Mouse (Mus musculus) skeletal muscle tissue, postnatal 0 days (tissue): Measurements from ENCODE around the gene Olfr1487. TPM values are rescaled to one million over a fixed set of nuclear protein-coding genes. Genes with fewer than 3 reads are reported as not detected.

Experiments used
- microRNA-seq, 2 experiments: library from miRNA; unstranded; fragments of <30 nt; microRNA quantifications; one replicate each; pipeline ENCODE4; 2016
- polyA plus RNA-seq: library from polyadenylated mRNA; unstranded; fragments of >200 nt; fragmentation: Nextera tagmentation; extraction: Ambion mirVana; gene quantifications from 2 replicates; pipeline ENCODE4 v1.2.1, GENCODE M21; 2015

Gene Olfr1487
- not detected in 2 replicates for polyA plus RNA-seq

GRCm38 (mm10) chr19:13617075-13617474, at the start of gene Olfr1487:
TSS of gene Olfr1487 (plus strand) at chr19:13617375.

GRCm38 (mm10) chr19:13583211-13583610, 34.0 kb upstream of the Olfr1487 start, which contains the start of gene Olfr1484:
TSS of gene Olfr1484 (plus strand) at chr19:13583511.

DNA sequence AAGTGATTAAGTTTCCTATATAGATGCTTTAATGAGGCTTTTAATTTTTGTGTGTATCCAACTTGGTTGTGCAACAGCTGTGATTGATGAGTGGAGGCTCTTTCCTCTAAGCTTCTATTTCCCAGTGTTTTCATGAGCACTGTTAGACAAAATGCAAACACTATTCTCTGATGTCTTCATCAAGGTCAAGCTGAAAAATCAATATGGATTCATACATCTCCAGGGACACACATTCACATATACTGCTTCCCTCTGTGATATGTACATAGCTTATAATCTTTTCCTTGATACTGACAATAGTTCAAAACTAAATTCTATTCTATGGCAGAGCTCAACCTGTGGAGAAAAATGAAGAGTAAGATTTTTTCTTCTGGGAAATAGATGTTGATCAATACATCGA, 14.1 kb downstream of the Olfr1487 start, which contains the start of gene Olfr1489:
TSS of gene Olfr1489 (plus strand) at position 301 of the 400 bp plus-strand sequence.

DNA sequence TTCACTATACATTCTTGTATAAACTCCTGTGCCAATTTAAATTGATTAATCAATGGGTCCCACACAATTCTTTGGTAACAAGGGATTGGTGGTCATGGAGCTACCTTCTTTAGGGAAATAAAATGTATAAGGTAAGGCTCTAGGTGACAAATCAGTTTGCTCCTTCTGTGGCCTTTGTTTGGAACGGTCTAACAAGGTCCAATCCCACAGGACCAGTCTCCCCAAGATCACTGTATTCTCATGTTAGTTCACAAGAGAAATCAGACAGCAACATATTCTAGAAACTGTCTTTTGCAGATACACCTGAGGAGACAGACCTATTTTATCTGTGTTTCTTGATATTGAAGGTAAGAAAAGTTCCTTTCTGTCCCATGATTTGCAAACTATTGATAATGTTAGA, 33.6 kb downstream of the Olfr1487 start, which contains the start of gene Olfr1490:
TSS of gene Olfr1490 (plus strand) at position 301 of the 400 bp plus-strand sequence.

Small RNA genes lying within 50 kb of the gene (microRNA-seq; reads per million reads assigned to microRNA genes)
- gene Gm22323 (0 reads per million in 2 experiments), gene Gm23931 (0 reads per million in 2 experiments)

Other genes starting within 250 kb of the Olfr1487 start
- not detected in 2 replicates for gene Olfr1469, start 209.5 kb upstream of the Olfr1487 start, polyA plus RNA-seq
- not detected in 2 replicates for gene Olfr1471, start 174.0 kb upstream of the Olfr1487 start, polyA plus RNA-seq
- not detected in 2 replicates for gene Olfr1472, start 161.3 kb upstream of the Olfr1487 start, polyA plus RNA-seq
- gene Olfr1474, start 147.8 kb upstream of the Olfr1487 start, polyA plus RNA-seq: not detected in 2 replicates
- gene Olfr1475, start 137.2 kb upstream of the Olfr1487 start, polyA plus RNA-seq: not detected in 2 replicates
- gene Olfr1477, start 116.8 kb upstream of the Olfr1487 start, polyA plus RNA-seq: not detected in 2 replicates
- gene Olfr1480, start 89.5 kb upstream of the Olfr1487 start, polyA plus RNA-seq: not detected in 2 replicates
- not detected in 2 replicates for gene Olfr1484, start 33.9 kb upstream of the Olfr1487 start, polyA plus RNA-seq
- gene Olfr1489, start 14.2 kb downstream of the Olfr1487 start, polyA plus RNA-seq: not detected in 2 replicates
- gene Olfr1490, start 33.7 kb downstream of the Olfr1487 start, polyA plus RNA-seq: not detected in 2 replicates
- not detected in 2 replicates for gene Olfr1491, start 79.9 kb downstream of the Olfr1487 start, polyA plus RNA-seq
- not detected in 2 replicates for gene Olfr1493-ps1, start 105.9 kb downstream of the Olfr1487 start, polyA plus RNA-seq
- gene Olfr1494, start 122.4 kb downstream of the Olfr1487 start, polyA plus RNA-seq: not detected in 2 replicates
- gene Olfr1495, start 147.2 kb downstream of the Olfr1487 start, polyA plus RNA-seq: not detected in 2 replicates
- not detected in 2 replicates for gene Olfr1496, start 160.5 kb downstream of the Olfr1487 start, polyA plus RNA-seq
- not detected in 2 replicates for gene Olfr1497, start 180.8 kb downstream of the Olfr1487 start, polyA plus RNA-seq
- not detected in 2 replicates for gene Olfr1499, start 202.1 kb downstream of the Olfr1487 start, polyA plus RNA-seq
- not detected in 2 replicates for gene Olfr1500, start 213.1 kb downstream of the Olfr1487 start, polyA plus RNA-seq
- not detected in 2 replicates for gene Olfr1501, start 233.3 kb downstream of the Olfr1487 start, polyA plus RNA-seq
- not detected in 2 replicates for gene Olfr1502, start 244.4 kb downstream of the Olfr1487 start, polyA plus RNA-seq